Mouse (Mus musculus): ENCODE data around the gene Gm36079.
"Not testable (repeated sequence)": the region's sequence is repeated elsewhere in the genome, so short reads cannot be mapped to it uniquely, and the experiment has no call there.

Gm36079 gene

DNA sequence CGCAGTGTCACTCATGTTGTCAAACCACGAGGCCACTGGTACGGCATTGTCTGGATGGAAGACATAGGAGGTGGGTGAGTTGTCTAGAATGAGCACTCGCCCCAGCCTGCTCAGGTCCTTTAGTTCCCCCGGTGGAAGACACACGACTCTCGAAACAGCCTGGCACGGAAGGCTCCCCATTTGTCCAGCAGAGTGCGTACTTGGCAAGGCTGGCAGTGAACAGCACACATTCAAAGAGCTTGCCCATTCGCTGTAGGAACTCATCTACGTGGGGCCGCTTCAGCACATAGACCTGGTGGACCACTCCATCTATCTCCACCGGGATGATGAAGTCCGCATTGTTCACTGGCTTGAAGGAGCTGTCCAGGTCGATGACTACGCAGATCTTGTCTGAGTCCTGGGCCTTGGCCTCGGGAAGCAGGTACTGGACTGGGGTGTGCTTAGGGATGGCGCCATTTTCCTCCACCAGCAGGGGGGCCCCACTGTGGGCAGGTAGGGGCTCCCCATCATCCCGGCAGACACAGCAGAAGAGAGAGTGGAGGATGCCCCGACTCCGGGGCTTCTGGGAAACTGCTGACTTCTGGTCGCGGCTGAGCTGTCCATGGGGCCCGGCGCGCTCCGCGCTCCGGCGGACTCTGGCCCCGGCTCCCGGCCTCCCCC lies 11.3 kb downstream of the Gm36079 start:
- DNase-seq (ENCODE audit: low spot score), result not testable (repeated sequence)

DNA sequence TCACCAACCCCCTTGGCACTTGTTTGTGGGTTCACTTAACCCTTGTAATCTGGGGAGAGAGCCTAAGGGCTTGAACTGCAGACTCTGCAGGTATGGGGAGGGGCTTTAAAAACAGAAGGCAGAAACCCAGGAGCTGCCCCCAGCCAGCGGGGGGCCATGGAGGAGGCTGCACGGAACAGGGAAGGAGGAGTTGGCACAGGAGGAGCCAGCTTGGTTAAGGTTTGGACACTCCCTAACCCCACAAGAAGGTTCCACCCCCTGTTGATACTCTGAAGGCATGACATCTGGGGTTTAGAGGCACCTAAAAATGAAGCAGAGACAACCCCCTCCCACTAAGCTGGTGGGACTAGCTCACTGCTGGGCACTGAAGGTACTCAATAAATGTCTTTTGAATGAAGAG lies 12.8 kb downstream of the Gm36079 start:
- not testable (repeated sequence) for DNase-seq (ENCODE audit: low spot score)

DNA sequence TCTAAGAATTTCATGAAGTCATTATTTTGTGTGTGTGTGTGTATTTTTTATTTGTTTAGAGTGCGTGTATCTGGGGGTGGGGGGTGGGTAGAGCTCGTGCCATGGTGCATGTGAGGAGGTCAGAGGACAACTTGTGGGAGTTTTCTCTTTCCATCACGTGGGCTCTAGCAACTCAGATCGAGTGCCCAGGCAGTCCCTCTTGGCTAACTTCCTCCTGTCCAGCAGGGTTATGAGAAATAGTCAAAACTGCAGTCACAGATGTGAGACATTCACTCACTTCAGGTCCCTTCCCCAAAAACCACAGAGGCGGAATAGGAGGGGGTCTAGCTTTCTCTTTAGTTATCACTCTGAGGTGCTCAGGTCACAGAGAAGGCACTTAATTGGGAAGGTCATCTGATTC lies 13.3 kb downstream of the Gm36079 start:
- DNase-seq (ENCODE audit: low spot score), result not testable (repeated sequence)

DNA sequence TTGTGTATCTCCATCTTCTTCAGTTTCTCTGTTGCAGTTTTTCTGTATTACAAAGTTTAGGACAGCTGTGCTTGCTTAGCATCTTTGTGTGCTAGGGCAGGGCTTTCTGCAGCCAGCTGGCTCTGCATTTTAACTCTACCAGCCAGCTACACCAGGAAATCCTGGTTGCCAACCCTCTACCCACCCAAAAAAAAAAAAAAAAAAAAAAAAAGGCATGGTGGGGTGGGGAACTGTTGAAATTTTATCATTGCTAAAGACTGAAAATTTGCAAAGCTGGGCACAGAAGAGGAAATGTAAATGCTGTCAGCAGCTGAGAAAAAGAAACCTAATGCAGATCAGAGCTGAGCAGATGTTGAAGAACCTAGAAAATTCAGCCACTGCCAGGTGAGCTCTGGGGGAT lies 16.7 kb downstream of the Gm36079 start:
- DNase-seq (ENCODE audit: low spot score), result not testable (repeated sequence)

DNA sequence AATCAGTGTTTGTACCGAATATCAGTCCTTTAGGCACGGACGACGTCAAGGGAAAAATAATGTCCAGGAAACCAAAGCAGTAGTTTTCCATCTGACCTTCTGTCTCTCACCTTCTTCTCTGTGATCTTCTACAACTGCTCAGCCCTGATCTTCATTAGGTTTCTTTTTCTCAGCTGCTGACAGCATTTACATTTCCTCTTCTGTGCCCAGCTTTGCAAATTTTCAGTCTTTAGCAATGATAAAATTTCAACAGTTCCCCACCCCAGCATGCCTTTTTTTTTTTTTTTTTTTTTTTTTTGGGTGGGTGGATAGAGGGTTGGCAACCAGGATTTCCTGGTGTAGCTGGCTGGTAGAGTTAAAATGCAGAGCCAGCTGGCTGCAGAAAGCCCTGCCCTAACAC lies 27.6 kb downstream of the Gm36079 start:
- not testable (repeated sequence) for DNase-seq (ENCODE audit: low spot score)

DNA sequence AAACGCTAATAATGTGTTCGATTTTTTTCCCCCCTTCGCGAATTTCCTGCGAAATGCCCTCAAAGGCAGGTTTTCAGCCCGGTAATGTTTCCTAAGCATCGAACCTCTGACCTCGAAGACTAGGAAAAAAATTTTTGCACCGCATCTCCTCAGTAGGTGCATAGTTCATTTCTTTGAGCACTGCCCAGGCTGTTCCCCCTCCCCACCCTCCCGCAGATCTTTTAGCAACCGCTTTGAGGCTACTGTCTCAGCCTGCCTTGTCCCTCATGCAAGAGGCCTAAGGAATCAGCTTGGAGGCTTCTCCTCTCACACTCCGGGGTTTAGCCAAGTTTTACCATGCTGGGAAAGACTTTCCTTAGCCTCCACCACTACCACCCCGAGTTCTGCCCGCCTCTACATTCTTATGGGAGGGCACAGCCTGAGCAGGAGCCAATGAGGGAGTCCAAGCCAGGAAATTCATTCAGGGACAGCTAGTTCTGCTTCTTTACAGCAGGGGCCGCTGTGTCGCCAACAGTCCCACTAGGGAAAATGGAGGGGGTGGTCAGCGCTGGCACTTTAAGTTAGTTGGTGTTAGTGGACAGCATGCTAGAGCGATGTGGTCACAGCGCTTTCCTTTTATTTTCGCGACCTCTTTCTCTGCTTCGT lies 28.2 kb downstream of the Gm36079 start:
- DNase-seq (ENCODE audit: low spot score), result not testable (repeated sequence)

DNA sequence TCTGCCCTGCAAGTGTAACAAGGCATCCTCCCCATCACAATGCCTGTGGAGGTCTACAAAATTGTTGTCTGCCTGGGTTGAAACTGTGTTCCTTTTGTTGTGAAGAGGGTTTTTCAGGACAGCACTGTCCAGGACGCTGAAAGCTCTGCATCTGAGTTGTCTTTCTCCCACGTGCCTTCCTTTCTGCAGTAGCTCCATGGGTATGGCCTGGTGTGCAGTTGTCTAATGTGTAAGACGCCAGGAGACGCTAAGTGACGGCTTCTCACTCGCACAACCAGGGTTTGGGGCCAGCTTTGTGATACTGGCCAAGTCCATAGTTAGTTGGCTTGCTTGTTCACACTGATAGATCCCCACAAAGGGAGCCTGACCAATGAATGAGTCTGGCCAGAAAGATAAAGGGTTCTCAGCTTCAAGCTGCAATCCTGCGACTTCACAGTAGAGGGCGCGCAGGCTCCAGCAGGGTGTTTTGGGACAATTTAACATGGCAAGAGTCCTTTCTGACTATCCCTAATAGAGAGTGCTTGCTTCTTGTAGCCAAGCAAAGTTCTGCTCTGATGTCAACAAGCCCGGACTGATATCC lies 34.8 kb downstream of the Gm36079 start:
- not testable (repeated sequence) for DNase-seq (ENCODE audit: low spot score)

DNA sequence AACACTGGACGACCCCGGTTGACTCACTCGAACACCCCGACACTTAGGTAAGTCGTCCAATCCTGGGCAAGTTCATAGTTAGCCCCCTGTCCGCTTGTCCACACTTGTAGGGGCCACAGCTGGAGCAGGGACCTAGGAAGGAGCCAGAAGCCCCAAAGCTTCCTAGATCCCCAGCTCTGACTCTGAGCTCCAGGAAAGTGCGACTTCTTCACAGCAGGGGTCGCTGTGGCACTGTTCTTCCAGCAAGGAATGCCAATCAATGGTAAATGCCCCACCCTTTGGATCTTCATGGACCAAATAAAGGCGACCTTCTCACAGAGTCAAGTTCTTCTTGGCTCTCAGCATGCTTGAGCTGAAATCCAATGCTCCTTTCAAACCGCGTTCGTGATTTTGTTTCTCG lies 35.5 kb downstream of the Gm36079 start:
- DNase-seq (ENCODE audit: low spot score), result not testable (repeated sequence)
